Mouse (Mus musculus) liver, postnatal 0 days (tissue): ENCODE measurements at regions not wholly inside any gene's neighbourhood (a gene's known extent, or its start where the extent isn't known, plus 50 kb on each side); places are given as distances from the start of the nearest gene placed in this dataset.

ENCODE experiments used
- ATAC-seq: fragments of 200-750 bp; cut with Nextera tagmentation; 2 replicates; pipeline ENCODE4 v1.8.0; 2017; ENCODE audit warnings: mild to moderate bottlenecking, moderate library complexity
- DNase-seq: peaks from one replicate; pipeline ENCODE4 v3.0.0-alpha.2; 2016
- H3K27ac ChIP-seq: fragments of 300-500 bp; sonication (generic); 2 replicates; pipeline ENCODE4 v1.5.1; 2014; ENCODE audit warnings: antibody characterized with exemption, moderate library complexity, mild to moderate bottlenecking, low read depth
- H3K27me3 ChIP-seq: fragments of 300-500 bp; sonication (generic); 2 replicates; pipeline ENCODE4 v1.6.1; 2014; ENCODE audit warnings: low read length, control low read depth, mixed read lengths; ENCODE audit not compliant: insufficient read depth
- H3K36me3 ChIP-seq: fragments of 300-500 bp; sonication (generic); replicated peaks from 2 replicates; pipeline ENCODE4 v1.6.1; 2014; ENCODE audit warnings: mild to moderate bottlenecking, control low read depth, low read length, moderate library complexity, mixed read lengths; ENCODE audit not compliant: insufficient read depth
- H3K4me1 ChIP-seq: fragments of 300-500 bp; sonication (generic); 2 replicates; pipeline ENCODE4 v1.6.1; 2014; ENCODE audit warnings: antibody characterized with exemption, mild to moderate bottlenecking, control low read depth; ENCODE audit not compliant: insufficient read depth
- H3K4me2 ChIP-seq: fragments of 300-500 bp; sonication (generic); 2 replicates; pipeline ENCODE4 v1.6.1; 2014; ENCODE audit warnings: low read depth, mild to moderate bottlenecking, low read length, moderate library complexity, mixed read lengths
- H3K4me3 ChIP-seq: fragments of 300-500 bp; sonication (generic); 2 replicates; pipeline ENCODE4 v1.5.1; 2014; ENCODE audit warnings: low read depth, low read length
- H3K9ac ChIP-seq: fragments of 300-500 bp; sonication (generic); replicated peaks from 2 replicates; pipeline ENCODE4 v1.6.1; 2014; ENCODE audit warnings: mild to moderate bottlenecking, moderate library complexity
- H3K9me3 ChIP-seq: fragments of 300-500 bp; sonication (generic); 2 replicates; pipeline ENCODE4 v1.6.1; 2016; ENCODE audit warnings: mild to moderate bottlenecking, control low read depth, low read length, mixed read lengths
- CTCF ChIP-seq: sonication (generic); IDR thresholded peaks from 2 replicates; pipeline ENCODE4 v1.5.1; 2016; ENCODE audit warnings: antibody characterized with exemption, low read depth
- EP300 ChIP-seq: IDR thresholded peaks from 2 replicates; pipeline ENCODE4 v1.6.1; 2016; ENCODE audit warnings: antibody characterized with exemption, low read depth, mild to moderate bottlenecking
- WGBS: fragments of 180-500 bp; shearing (Covaris S2); extraction: QIAGEN DNeasy Blood & Tissue Kit; methylation state at CpG from one replicate; pipeline ENCODE4 v1.1.7; 2014; ENCODE audit not compliant: insufficient replicate concordance; 5-methylcytosine and 5-hydroxymethylcytosine counted together

- no peak overlapping the region for H3K4me2 ChIP-seq
- H3K9me3 ChIP-seq: no peaks in the 10 kb centered on the region
- H3K27ac ChIP-seq: no peak overlapping the region
- TF ChIP-seq EP300 (no peak), CTCF (no peak)
- WGBS: 77% methylated on average over 3 of the region's 3 CpGs
- H3K27me3 ChIP-seq: 0 out of 2 replicates have a peak, but pooled peaks cover 2% of the 10 kb centered on the region
- DNase-seq (no peak), ATAC-seq (no peak)
- H3K4me3 ChIP-seq: no peak overlapping the region
- H3K9ac ChIP-seq: no peak overlapping the region
- H3K4me1 ChIP-seq: no peaks in the 10 kb centered on the region
- H3K36me3 ChIP-seq: no peaks in the 10 kb centered on the region
Measured at GRCm38 (mm10) chrX:104762377-104762776, 91.5 kb upstream of the Zdhhc15 start.

- Histone ChIP-seq H3K4me2 (no peak overlapping the region), H3K27ac (no peak overlapping the region), H3K9ac (no peak overlapping the region), H3K27me3 (no peaks in the 10 kb centered on the region), H3K4me3 (no peak overlapping the region), H3K36me3 (no peaks in the 10 kb centered on the region), H3K9me3 (no peaks in the 10 kb centered on the region), H3K4me1 (no peaks in the 10 kb centered on the region)
- no peak for ATAC-seq
- WGBS: 70% methylated on average over 4 of the region's 4 CpGs
- TF ChIP-seq EP300 (no peak), CTCF (no peak)
- DNase-seq: no peak
Measured at GRCm38 (mm10) chrX:104760311-104760710, 89.4 kb upstream of the Zdhhc15 start.

- Histone ChIP-seq H3K4me3 (no peak overlapping the region), H3K9ac (no peak overlapping the region), H3K9me3 (no peaks in the 10 kb centered on the region), H3K4me1 (no peaks in the 10 kb centered on the region), H3K36me3 (no peaks in the 10 kb centered on the region), H3K4me2 (no peak overlapping the region), H3K27me3 (no peaks in the 10 kb centered on the region), H3K27ac (no peak overlapping the region)
- DNase-seq (no peak), ATAC-seq (no peak)
- 59% methylated on average over 1 of the region's 1 CpGs for WGBS
- TF ChIP-seq EP300 (no peak), CTCF (peak; percentile 44)
Measured at GRCm38 (mm10) chrX:104749356-104749755, 78.5 kb upstream of the Zdhhc15 start.
